Mouse (Mus musculus) stomach, postnatal 0 days (tissue): ENCODE measurements around the gene Rspo1. TPM values are rescaled to one million over a fixed set of nuclear protein-coding genes. Genes with fewer than 3 reads are reported as not detected.

ENCODE experiments used
- ATAC-seq: fragments of 200-750 bp; cut with Nextera tagmentation; 2 replicates; pipeline ENCODE4 v1.8.0; 2017; ENCODE audit not compliant: low FRiP score, low TSS enrichment
- DNase-seq: peaks from one replicate; pipeline ENCODE4 v3.0.0-alpha.2; 2016; ENCODE audit warnings: low spot score
- H3K27ac ChIP-seq: fragments of 300-500 bp; sonication (generic); replicated peaks from 2 replicates; pipeline ENCODE4 v1.5.1; 2014; ENCODE audit warnings: mild to moderate bottlenecking, control low read depth
- H3K27me3 ChIP-seq: fragments of 300-500 bp; sonication (generic); 2 replicates; pipeline ENCODE4 v1.6.1; 2014; ENCODE audit warnings: low read length; ENCODE audit not compliant: control insufficient read depth, insufficient read depth
- H3K36me3 ChIP-seq: fragments of 300-500 bp; sonication (generic); 2 replicates; pipeline ENCODE4 v1.6.1; 2014; ENCODE audit warnings: low read length, mixed read lengths; ENCODE audit not compliant: control insufficient read depth, insufficient read depth
- H3K4me1 ChIP-seq: fragments of 300-500 bp; sonication (generic); replicated peaks from 2 replicates; pipeline ENCODE4 v1.6.1; 2014; ENCODE audit warnings: antibody characterized with exemption; ENCODE audit not compliant: control insufficient read depth, insufficient read depth
- H3K4me2 ChIP-seq: fragments of 300-500 bp; sonication (generic); replicated peaks from 2 replicates; pipeline ENCODE4 v1.6.1; 2014; ENCODE audit warnings: low read depth, mild to moderate bottlenecking, control low read depth, moderate library complexity
- H3K4me3 ChIP-seq: fragments of 300-500 bp; sonication (generic); 2 replicates; pipeline ENCODE4 v1.5.1; 2014; ENCODE audit warnings: low read depth, low read length, control low read depth
- H3K9ac ChIP-seq: fragments of 300-500 bp; sonication (generic); 2 replicates; pipeline ENCODE4 v1.6.1; 2014; ENCODE audit warnings: mild to moderate bottlenecking, low read length, control low read depth, mixed read lengths
- H3K9me3 ChIP-seq: fragments of 300-500 bp; sonication (generic); 2 replicates; pipeline ENCODE4 v1.6.1; 2016; ENCODE audit warnings: low read length; ENCODE audit not compliant: control insufficient read depth
- CTCF ChIP-seq: IDR thresholded peaks from 2 replicates; pipeline ENCODE4 v1.5.1; 2016; ENCODE audit warnings: antibody characterized with exemption, low read depth, mild to moderate bottlenecking, moderate library complexity
- EP300 ChIP-seq: optimal IDR thresholded peaks from 2 replicates; pipeline ENCODE3; 2016; ENCODE audit warnings: antibody characterized with exemption
- WGBS: fragments of 180-500 bp; shearing (Covaris S2); extraction: QIAGEN DNeasy Blood & Tissue Kit; methylation state at CpG from one replicate; pipeline ENCODE4 v1.1.7; 2014; 5-methylcytosine and 5-hydroxymethylcytosine counted together
- polyA plus RNA-seq: library from polyadenylated mRNA; unstranded; fragments of >200 nt; fragmentation: Nextera tagmentation; extraction: Ambion mirVana; gene quantifications from 2 replicates; pipeline ENCODE4 v1.2.1, GENCODE M21; 2015

The Rspo1 gene
- polyA plus RNA-seq, 1 experiment from 2014 or later: 6.3 TPM

DNA sequence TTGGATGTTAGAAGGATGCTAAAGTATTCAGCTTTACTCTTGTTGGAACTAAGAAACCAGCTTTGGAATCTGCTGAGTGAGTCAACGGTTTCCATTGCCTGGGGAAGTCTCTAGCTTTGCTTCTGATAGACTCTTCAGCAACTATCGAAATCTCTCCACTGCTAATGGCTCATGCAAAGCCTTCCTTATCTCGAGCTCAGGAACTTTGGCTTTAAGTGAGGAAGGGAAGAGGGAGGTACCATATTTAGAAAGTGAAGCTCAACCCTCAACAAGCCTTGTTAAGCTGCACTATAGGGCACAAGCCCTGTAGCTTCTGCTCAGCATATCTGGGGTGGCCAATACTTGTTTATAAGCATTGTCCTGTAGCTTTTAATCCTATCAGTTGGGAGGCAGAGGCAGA is 71.0 kb downstream of the Rspo1 start:
- DNase-seq: no peak
- H3K4me3 ChIP-seq: no peak overlapping the region
- H3K4me1 ChIP-seq: no peaks in the 10 kb centered on the region
- no peaks in the 10 kb centered on the region for H3K27me3 ChIP-seq
- ATAC-seq: no peak
- H3K9ac ChIP-seq: no peak overlapping the region
- no peak overlapping the region for H3K27ac ChIP-seq
- peaks cover 15% of the 10 kb centered on the region for H3K36me3 ChIP-seq
- no peak overlapping the region for H3K4me2 ChIP-seq
- TF ChIP-seq EP300: no peak
- no peak for TF ChIP-seq CTCF
- no peaks in the 10 kb centered on the region for H3K9me3 ChIP-seq
- WGBS: 48% methylated on average over 3 of the region's 3 CpGs

DNA sequence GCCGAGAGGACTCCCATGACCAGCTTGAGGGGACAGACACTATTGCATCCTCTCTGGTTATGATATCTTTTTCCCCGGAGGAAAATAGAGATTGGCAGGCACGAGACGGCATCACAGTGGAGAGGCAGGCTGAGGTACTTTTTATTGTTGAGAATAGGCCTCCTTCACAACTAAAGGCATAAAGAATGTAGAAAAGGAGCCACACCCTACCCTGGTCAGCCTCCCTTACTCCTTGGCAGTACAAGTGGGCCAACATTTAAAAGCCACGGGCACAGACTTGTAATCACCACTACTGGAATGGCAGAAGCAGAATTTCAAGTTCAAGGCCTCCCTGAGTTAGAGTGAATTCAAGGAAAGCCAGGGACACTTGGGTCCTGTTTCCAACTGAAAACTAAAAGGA is 71.8 kb downstream of the Rspo1 start:
- Histone ChIP-seq H3K36me3 (peaks cover 10% of the 10 kb centered on the region), H3K27ac (no peak overlapping the region), H3K4me2 (no peak overlapping the region), H3K4me1 (no peaks in the 10 kb centered on the region), H3K9me3 (no peaks in the 10 kb centered on the region), H3K4me3 (no peak overlapping the region), H3K27me3 (no peaks in the 10 kb centered on the region), H3K9ac (no peak overlapping the region)
- ATAC-seq (no peak), DNase-seq (no peak)
- WGBS: 34% methylated on average over 5 of the region's 5 CpGs
- TF ChIP-seq CTCF: no peak
- TF ChIP-seq EP300: no peak

Other genes starting within 250 kb of the Rspo1 start
- 23.5 and 24.8 TPM in 2 replicates for gene Inpp5b, start 244.6 kb upstream of the Rspo1 start, polyA plus RNA-seq
- gene Mtf1, start 184.3 kb upstream of the Rspo1 start, polyA plus RNA-seq: 10.6 and 11.6 TPM in 2 replicates
- gene Yrdc, start 135.8 kb upstream of the Rspo1 start, polyA plus RNA-seq: 31.2 and 32.3 TPM in 2 replicates
- gene 1110065P20Rik, start 135.2 kb upstream of the Rspo1 start, polyA plus RNA-seq: 64.1 and 65.8 TPM in 2 replicates
- 0.19 and 0.21 TPM in 2 replicates for gene Maneal, start 124.3 kb upstream of the Rspo1 start, polyA plus RNA-seq
- 0.17 TPM in 1 of 2 replicates, not detected in the other for gene Epha10, start 105.5 kb upstream of the Rspo1 start, polyA plus RNA-seq
- gene 9930104L06Rik, start 49.4 kb upstream of the Rspo1 start, polyA plus RNA-seq: 6.1 and 6.9 TPM in 2 replicates
- 26.9 and 34.9 TPM in 2 replicates for gene Cdca8, start 47.1 kb upstream of the Rspo1 start, polyA plus RNA-seq
- gene Gnl2, start 30.2 kb downstream of the Rspo1 start, polyA plus RNA-seq: 36.1 and 37.3 TPM in 2 replicates
- 0.05 and 0.06 TPM in 2 replicates for gene Dnali1, start 79.3 kb downstream of the Rspo1 start, polyA plus RNA-seq
- gene Snip1, start 80.2 kb downstream of the Rspo1 start, polyA plus RNA-seq: 13.0 and 13.6 TPM in 2 replicates
- 28.3 and 28.4 TPM in 2 replicates for gene Meaf6, start 98.7 kb downstream of the Rspo1 start, polyA plus RNA-seq
- gene Zc3h12a, start 141.4 kb downstream of the Rspo1 start, polyA plus RNA-seq: 2.7 TPM in 2 replicates